Mouse (Mus musculus): ENCODE results near the gene Rgs9bp.

- no peak for TF ChIP-seq CTCF (IDR thresholded peaks at IDR 0.05; ENCODE audit: extremely low read depth, insufficient read depth, low read length)
- TF ChIP-seq POLR2A (IDR thresholded peaks at IDR 0.05; ENCODE audit: extremely low read depth, insufficient read depth, low read length), result no peak
Measured at GRCm38 (mm10) chr7:35602766-35603165, 17.4 kb upstream of the Rgs9bp start.
